Mouse (Mus musculus) forebrain, postnatal 0 days (tissue): Measurements from ENCODE around the gene Dach1. TPM values are rescaled to one million over a fixed set of nuclear protein-coding genes. Genes with fewer than 3 reads are reported as not detected.

ENCODE experiments used
- ATAC-seq: fragments of 200-750 bp; cut with Nextera tagmentation; 2 replicates; pipeline ENCODE4 v1.8.0; 2017; ENCODE audit warnings: mild to moderate bottlenecking, moderate library complexity
- DNase-seq: peaks from one replicate; pipeline ENCODE4 v3.0.0-alpha.2; 2015
- H3K27ac ChIP-seq: fragments of 300-500 bp; sonication (generic); 2 replicates; pipeline ENCODE4 v1.5.1; 2014; ENCODE audit warnings: low read depth, mild to moderate bottlenecking, antibody characterized with exemption, low read length, moderate library complexity, mixed read lengths
- H3K27me3 ChIP-seq: fragments of 300-500 bp; sonication (generic); 2 replicates; pipeline ENCODE4 v1.6.1; 2014; ENCODE audit warnings: mild to moderate bottlenecking, low read length, mixed read lengths; ENCODE audit not compliant: insufficient read depth
- H3K36me3 ChIP-seq: fragments of 300-500 bp; sonication (generic); 2 replicates; pipeline ENCODE4 v1.6.1; 2014; ENCODE audit warnings: mild to moderate bottlenecking, moderate library complexity; ENCODE audit not compliant: insufficient read depth
- H3K4me1 ChIP-seq: fragments of 300-500 bp; sonication (generic); 2 replicates; pipeline ENCODE4 v1.6.1; 2014; ENCODE audit warnings: antibody characterized with exemption; ENCODE audit not compliant: insufficient read depth
- H3K4me2 ChIP-seq: fragments of 300-500 bp; sonication (generic); 2 replicates; pipeline ENCODE4 v1.6.1; 2014; ENCODE audit warnings: low read depth, mild to moderate bottlenecking, moderate library complexity
- H3K4me3 ChIP-seq: fragments of 300-500 bp; sonication (generic); 2 replicates; pipeline ENCODE4 v1.5.1; 2014; ENCODE audit warnings: low read depth, low read length, mixed read lengths
- H3K9ac ChIP-seq: fragments of 300-500 bp; sonication (generic); 2 replicates; pipeline ENCODE4 v1.6.1; 2014; ENCODE audit warnings: mild to moderate bottlenecking
- H3K9me3 ChIP-seq: fragments of 300-500 bp; sonication (generic); 2 replicates; pipeline ENCODE4 v1.6.1; 2016; ENCODE audit warnings: low read length
- CTCF ChIP-seq: sonication (generic); IDR thresholded peaks from 2 replicates; pipeline ENCODE4 v1.5.1; 2016; ENCODE audit warnings: antibody characterized with exemption, control low read depth, low read depth
- WGBS: fragments of 180-500 bp; shearing (Covaris S2); extraction: QIAGEN DNeasy Blood & Tissue Kit; methylation state at CpG from one replicate; pipeline ENCODE4 v1.1.7; 2014; 5-methylcytosine and 5-hydroxymethylcytosine counted together
- polyA plus RNA-seq: library from polyadenylated mRNA; unstranded; fragments of >200 nt; fragmentation: Nextera tagmentation; extraction: Ambion mirVana; gene quantifications from 2 replicates; pipeline ENCODE4 v1.2.1, GENCODE M21; 2015
- total RNA-seq: library from RNA; depleted of rRNA; stranded (reverse); fragments of >200 nt; gene quantifications from 2 replicates; pipeline ENCODE4 v1.2.3, GENCODE M21; 2014

Gene Dach1
- total and polyA plus RNA-seq, 2 experiments from 2014 or later = 5.8 to 10.6 TPM

DNA sequence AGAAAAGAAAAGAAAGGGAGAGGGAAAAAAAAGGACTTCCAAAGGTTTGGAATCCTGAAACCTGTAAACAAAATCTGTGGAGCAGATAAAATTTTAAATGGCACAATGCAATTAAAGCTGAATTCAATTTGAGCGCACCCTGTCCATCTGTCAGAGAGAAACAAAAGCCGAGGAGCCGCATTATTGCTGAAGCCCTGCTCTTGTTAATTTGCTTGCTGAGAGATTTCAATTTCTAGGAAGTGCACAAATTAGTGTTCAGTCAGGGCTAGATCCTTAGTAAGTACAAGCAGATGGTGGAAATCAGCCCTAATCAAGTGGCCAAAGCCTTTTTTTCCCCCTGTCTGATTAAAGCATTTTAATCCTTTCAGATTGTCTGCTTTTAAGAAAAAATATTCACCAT is 60.8 kb downstream of the Dach1 start:
- no peak overlapping the region for H3K4me3 ChIP-seq
- DNase-seq = peak; percentile 42
- ATAC-seq = no peak
- no peak overlapping the region for H3K4me2 ChIP-seq
- H3K27me3 ChIP-seq = no peaks in the 10 kb centered on the region
- no peaks in the 10 kb centered on the region for H3K9me3 ChIP-seq
- H3K36me3 ChIP-seq = no peaks in the 10 kb centered on the region
- H3K9ac ChIP-seq = no peak overlapping the region
- 20% methylated on average over 3 of the region's 3 CpGs for whole genome bisulfite sequencing
- no peaks in the 10 kb centered on the region for H3K4me1 ChIP-seq
- H3K27ac ChIP-seq = no peak overlapping the region
- no peak for TF ChIP-seq CTCF

DNA sequence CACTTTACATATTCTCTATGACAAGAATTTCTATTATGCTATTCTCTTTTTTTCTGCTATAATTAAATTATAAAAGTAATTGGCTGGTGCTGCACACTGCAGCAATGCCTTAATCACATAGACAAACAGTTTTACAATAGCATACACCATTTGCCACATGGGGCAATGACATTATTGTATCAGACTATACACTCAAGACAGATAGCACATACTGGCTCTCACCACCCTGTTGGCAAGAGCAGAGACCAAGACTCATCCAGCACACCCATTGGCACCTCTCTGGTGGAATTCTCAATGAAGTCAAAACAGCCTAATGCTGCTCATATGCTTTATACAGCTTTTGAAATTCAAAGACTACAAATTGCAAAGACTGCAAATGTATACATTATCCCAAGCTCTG is 63.4 kb downstream of the Dach1 start:
- Histone ChIP-seq H3K9me3 (no peaks in the 10 kb centered on the region), H3K27me3 (no peaks in the 10 kb centered on the region), H3K36me3 (no peaks in the 10 kb centered on the region), H3K27ac (no peak overlapping the region), H3K4me1 (no peaks in the 10 kb centered on the region), H3K4me2 (no peak overlapping the region), H3K9ac (no peak overlapping the region), H3K4me3 (no peak overlapping the region)
- DNase-seq (no peak), ATAC-seq (no peak)
- no peak for TF ChIP-seq CTCF

DNA sequence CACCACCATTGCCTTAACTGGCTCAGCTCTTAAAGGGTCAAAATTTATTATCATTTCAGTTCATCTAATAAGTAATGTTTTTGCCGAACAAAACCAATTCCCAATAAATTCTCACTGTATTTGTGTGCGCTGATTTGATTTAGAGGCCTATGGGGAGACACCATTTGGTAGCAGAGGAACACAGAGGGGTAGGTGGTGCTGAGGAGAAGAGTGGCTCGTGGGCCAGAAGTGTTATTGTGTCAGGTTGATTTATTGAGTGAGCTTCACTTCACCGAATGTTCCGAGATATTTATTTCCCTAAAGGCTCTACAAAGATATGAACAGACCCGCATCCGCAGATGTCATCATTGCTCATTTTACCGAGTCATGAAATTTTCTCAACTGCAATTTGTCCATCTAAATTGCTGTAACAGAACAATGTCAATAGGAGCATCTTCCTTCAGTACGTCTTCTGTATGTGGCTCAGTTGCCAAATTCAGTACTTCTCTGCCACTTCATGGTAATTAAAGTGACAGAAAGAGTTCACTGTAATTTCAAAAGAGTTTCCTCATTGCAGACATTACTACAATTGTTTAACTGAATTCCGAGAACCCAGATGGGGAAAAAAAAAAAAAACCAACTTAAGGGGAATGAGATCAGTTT is 65.1 kb downstream of the Dach1 start:
- 78% methylated on average over 10 of the region's 10 CpGs for whole genome bisulfite sequencing
- no peak for TF ChIP-seq CTCF
- Histone ChIP-seq H3K4me2 (no peak overlapping the region), H3K27me3 (no peaks in the 10 kb centered on the region), H3K27ac (no peak overlapping the region), H3K9me3 (no peaks in the 10 kb centered on the region), H3K36me3 (no peaks in the 10 kb centered on the region), H3K4me3 (no peak overlapping the region), H3K9ac (no peak overlapping the region), H3K4me1 (no peaks in the 10 kb centered on the region)
- DNase-seq = no peak
- ATAC-seq = no peak

DNA sequence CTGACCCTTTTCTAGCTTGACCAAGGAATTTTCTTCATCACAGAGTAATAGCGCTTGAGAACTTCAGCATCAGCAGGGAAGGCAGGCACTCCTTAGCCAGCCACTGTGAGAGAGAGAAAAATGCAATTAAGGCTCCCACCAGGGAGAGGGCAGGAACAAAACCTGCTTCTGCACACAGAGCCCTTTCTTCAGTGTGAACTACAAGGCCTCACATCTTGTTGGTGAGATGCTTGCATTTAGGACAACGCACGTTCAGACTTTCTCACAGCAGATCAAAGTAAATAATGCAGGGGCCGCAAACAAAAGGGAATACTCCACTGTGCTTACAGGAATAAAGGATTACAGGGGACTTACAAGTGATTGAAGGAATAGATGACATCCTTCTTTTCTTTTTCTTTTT is 74.3 kb downstream of the Dach1 start:
- DNase-seq = no peak
- TF ChIP-seq CTCF = no peak
- Histone ChIP-seq H3K36me3 (no peaks in the 10 kb centered on the region), H3K9me3 (no peaks in the 10 kb centered on the region), H3K27me3 (no peaks in the 10 kb centered on the region), H3K4me2 (no peak overlapping the region), H3K4me1 (no peaks in the 10 kb centered on the region), H3K4me3 (no peak overlapping the region), H3K27ac (no peak overlapping the region), H3K9ac (no peak overlapping the region)
- no peak for ATAC-seq
- WGBS = 14% methylated on average over 4 of the region's 4 CpGs

DNA sequence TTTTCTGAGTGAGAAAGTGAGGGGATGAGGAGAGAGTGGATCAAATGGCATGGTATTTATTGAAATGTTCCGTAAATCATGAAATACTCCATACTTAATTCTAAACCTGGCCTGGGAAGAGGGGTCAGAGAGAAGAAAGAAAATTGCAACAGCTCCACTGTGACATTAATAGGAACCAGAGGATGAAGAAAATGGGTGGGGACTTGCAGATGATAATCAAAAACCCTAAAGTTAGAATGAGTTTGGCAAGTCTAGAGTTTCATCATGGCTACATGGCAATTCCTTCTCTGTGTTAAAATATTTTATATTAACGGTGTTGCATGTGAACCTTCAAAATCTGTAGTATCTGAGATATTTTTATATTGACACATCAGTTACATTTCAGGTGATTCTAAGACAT is 80.3 kb downstream of the Dach1 start:
- H3K4me3 ChIP-seq = no peak overlapping the region
- DNase-seq = no peak
- H3K36me3 ChIP-seq = no peaks in the 10 kb centered on the region
- H3K9me3 ChIP-seq = no peaks in the 10 kb centered on the region
- H3K27ac ChIP-seq = no peak overlapping the region
- no peak for TF ChIP-seq CTCF
- no peak for ATAC-seq
- H3K4me2 ChIP-seq = no peak overlapping the region
- H3K4me1 ChIP-seq = no peaks in the 10 kb centered on the region
- H3K9ac ChIP-seq = no peak overlapping the region
- no peaks in the 10 kb centered on the region for H3K27me3 ChIP-seq
- 92% methylated on average over 2 of the region's 2 CpGs for WGBS

DNA sequence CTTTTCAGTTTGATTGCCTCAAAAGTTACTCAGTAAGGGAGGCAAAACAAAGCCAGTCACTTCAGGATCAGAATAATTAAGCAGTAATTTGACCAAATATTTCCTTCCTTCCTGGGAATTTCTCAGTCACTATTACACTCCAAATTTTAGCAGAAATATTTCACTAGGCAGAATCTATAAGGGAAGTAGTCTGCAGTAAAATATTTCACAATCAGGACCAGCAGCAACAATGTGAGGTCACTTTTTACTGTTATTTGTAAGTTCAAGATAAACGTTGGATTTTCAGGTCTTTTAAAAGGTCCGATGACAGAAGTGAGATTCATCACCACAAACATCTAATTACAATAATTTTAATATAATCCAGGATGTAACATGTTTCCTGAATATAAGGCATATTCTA is 82.2 kb downstream of the Dach1 start:
- Histone ChIP-seq H3K36me3 (no peaks in the 10 kb centered on the region), H3K4me3 (no peak overlapping the region), H3K4me1 (no peaks in the 10 kb centered on the region), H3K27me3 (no peaks in the 10 kb centered on the region), H3K27ac (no peak overlapping the region), H3K9ac (no peak overlapping the region), H3K4me2 (no peak overlapping the region), H3K9me3 (no peaks in the 10 kb centered on the region)
- ATAC-seq = no peak
- no peak for TF ChIP-seq CTCF
- WGBS = 67% methylated on average over 2 of the region's 2 CpGs
- no peak for DNase-seq

DNA sequence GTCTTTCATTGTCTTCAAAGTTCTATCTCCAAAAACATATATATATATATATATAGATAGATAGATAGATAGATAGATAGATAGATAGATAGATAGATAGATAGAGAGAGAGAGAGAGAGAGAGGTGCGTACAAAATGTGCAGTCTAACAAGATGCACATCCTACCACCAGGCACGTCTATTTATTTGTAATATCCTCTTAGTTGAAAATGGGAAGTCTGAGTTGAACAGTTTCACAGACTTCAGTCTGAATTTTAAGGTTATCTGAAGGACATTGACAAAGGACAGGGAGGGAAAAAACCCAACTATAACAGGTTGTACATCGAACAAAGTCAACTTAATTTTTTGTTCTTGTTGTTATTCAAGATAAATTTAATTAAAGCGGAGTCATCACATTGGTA is 82.8 kb downstream of the Dach1 start:
- Histone ChIP-seq H3K4me2 (no peak overlapping the region), H3K27ac (no peak overlapping the region), H3K4me1 (no peaks in the 10 kb centered on the region), H3K9me3 (no peaks in the 10 kb centered on the region), H3K9ac (no peak overlapping the region), H3K36me3 (no peaks in the 10 kb centered on the region), H3K4me3 (no peak overlapping the region), H3K27me3 (no peaks in the 10 kb centered on the region)
- ATAC-seq (no peak), DNase-seq (no peak)
- TF ChIP-seq CTCF = no peak
- WGBS = 88% methylated on average over 4 of the region's 4 CpGs
